Mouse (Mus musculus) CH12.LX (cell line): Measurements from ENCODE around the gene Dclk1.

Experiments used
- BHLHE40 ChIP-seq: IDR thresholded peaks from 2 replicates; pipeline ENCODE4 v1.6.1; 2011; ENCODE audit warnings: mild to moderate bottlenecking, low read depth, low read length, improper control_type of control experiment
- CTCF ChIP-seq, 2 experiments: IDR thresholded peaks in 1 of 2; conservative IDR thresholded peaks in 1 of 2; 2 replicates each; pipeline ENCODE4 v1.5.1; 2011 to 2012; ENCODE audit warnings: low read depth in 2 of 2, low read length in 2 of 2, improper control_type of control experiment in 1 of 2, inconsistent platforms in 1 of 2, mild to moderate bottlenecking in 1 of 2, moderate library complexity in 1 of 2
- E2F4 ChIP-seq: IDR thresholded peaks from 2 replicates; pipeline ENCODE4 v1.6.1; 2011; ENCODE audit warnings: low read depth, low read length, improper control_type of control experiment; ENCODE audit not compliant: insufficient replicate concordance
- ETS1 ChIP-seq: conservative IDR thresholded peaks from 2 replicates; pipeline ENCODE4 v1.6.1; 2012; ENCODE audit warnings: low read depth, mild to moderate bottlenecking, inconsistent platforms, low read length, improper control_type of control experiment, moderate library complexity
- HCFC1 ChIP-seq: IDR thresholded peaks from 2 replicates; pipeline ENCODE4 v1.6.1; 2012; ENCODE audit warnings: low read depth, mild to moderate bottlenecking, inconsistent platforms, low read length, improper control_type of control experiment
- MAX ChIP-seq: IDR thresholded peaks from 2 replicates; pipeline ENCODE4 v1.6.1; 2011; ENCODE audit warnings: low read length, improper control_type of control experiment
- MXI1 ChIP-seq: IDR thresholded peaks from 2 replicates; pipeline ENCODE4 v1.6.1; 2011; ENCODE audit warnings: mild to moderate bottlenecking, low read depth, low read length, improper control_type of control experiment
- POLR2A ChIP-seq: IDR thresholded peaks from 2 replicates; pipeline ENCODE4 v1.6.1; 2011; ENCODE audit warnings: low read depth, mild to moderate bottlenecking, improper control_type of control experiment, low read length
- POLR2AphosphoS2 ChIP-seq: IDR thresholded peaks from 2 replicates; pipeline ENCODE4 v1.6.1; 2011; ENCODE audit warnings: low read depth, low read length, improper control_type of control experiment
- RAD21 ChIP-seq: IDR thresholded peaks from 2 replicates; pipeline ENCODE4 v1.6.1; 2011; ENCODE audit warnings: low read depth, mild to moderate bottlenecking, low read length, improper control_type of control experiment, moderate library complexity
- SMC3 ChIP-seq: IDR thresholded peaks from 2 replicates; pipeline ENCODE4 v1.6.1; 2011; ENCODE audit warnings: low read depth, low read length, improper control_type of control experiment
- USF1 ChIP-seq: IDR thresholded peaks from 2 replicates; pipeline ENCODE4 v1.6.1; 2014; ENCODE audit warnings: low read depth, mild to moderate bottlenecking, inconsistent platforms, low read length, improper control_type of control experiment
- ZC3H11A ChIP-seq: IDR thresholded peaks from 2 replicates; pipeline ENCODE4 v1.6.1; 2012; ENCODE audit warnings: low read depth, mild to moderate bottlenecking, inconsistent platforms, low read length, improper control_type of control experiment
- ZNF384 ChIP-seq: IDR thresholded peaks from 2 replicates; pipeline ENCODE4 v1.6.1; 2012; ENCODE audit warnings: low read depth, low read length, improper control_type of control experiment, inconsistent platforms

DNA sequence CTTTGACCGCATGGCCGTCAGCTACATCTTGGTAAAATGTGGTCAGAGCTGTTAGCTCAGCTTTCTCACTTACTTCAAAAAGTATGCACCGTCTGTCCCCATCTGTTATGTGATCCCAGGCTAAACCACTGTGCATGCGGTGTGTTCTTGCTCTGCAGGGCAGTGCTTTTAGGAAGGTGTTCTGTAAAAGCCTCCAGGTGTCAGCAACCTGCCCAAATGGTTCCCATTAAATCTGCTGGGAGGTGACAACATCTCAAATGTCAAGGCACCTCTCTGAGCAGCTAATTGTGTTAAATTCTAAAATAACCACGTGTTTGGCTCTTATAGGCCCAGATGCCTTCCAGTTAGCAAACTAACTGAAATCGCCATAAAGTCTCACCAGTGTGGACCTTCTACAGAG is 231.0 kb downstream of the Dclk1 start:
- no peak for TF ChIP-seq POLR2A
- no peak for TF ChIP-seq MAX
- no peak for TF ChIP-seq CTCF (conservative IDR thresholded peaks at IDR 0.05 in 1 of 2, IDR thresholded peaks at IDR 0.05 in 1 of 2; ENCODE audit: low read depth in 2 of 2, low read length in 2 of 2)
- no peak for TF ChIP-seq ZNF384
- TF ChIP-seq ZC3H11A, result no peak
- TF ChIP-seq HCFC1, result no peak
- no peak for TF ChIP-seq RAD21
- TF ChIP-seq USF1, result no peak
- no peak for TF ChIP-seq BHLHE40
- TF ChIP-seq POLR2AphosphoS2, result no peak
- TF ChIP-seq SMC3, result no peak
- TF ChIP-seq ETS1, result no peak
- TF ChIP-seq E2F4, result no peak
- no peak for TF ChIP-seq MXI1
